Mouse (Mus musculus) liver, adult 2 months (tissue): Measurements from ENCODE around the gene Gm5725.
"Not testable (repeated sequence)": the region's sequence is repeated elsewhere in the genome, so short reads cannot be mapped to it uniquely, and the experiment has no call there.

Source experiments
- CTCF ChIP-seq: fragments of 200-500 bp; IDR thresholded peaks from 2 replicates; pipeline ENCODE4 v1.5.1; 2011; ENCODE audit warnings: low read depth, low read length, control low read depth
- POLR2A ChIP-seq: fragments of 200-500 bp; IDR thresholded peaks from 2 replicates; pipeline ENCODE4 v1.6.1; 2011; ENCODE audit warnings: low read length, control low read depth; ENCODE audit not compliant: insufficient read depth; ENCODE audit errors: extremely low read depth

GRCm38 (mm10) chr7:21844167-21844566 lies at the start of gene Gm5725:
- not testable (repeated sequence) for TF ChIP-seq POLR2A, CTCF
